Mouse (Mus musculus) left cerebral cortex, adult 11 months (tissue): Measurements from ENCODE around the gene Thsd1.

Experiments used
- DNase-seq: peaks from one replicate; pipeline ENCODE4 v3.0.0; 2022; ENCODE audit warnings: low spot score

The Thsd1 gene

GRCm38 (mm10) chr8:22227061-22227877, at the start of gene Thsd1:
TSS of gene Thsd1 (plus strand) at chr8:22227313.
- DNase-seq: no peak

- no peak for DNase-seq
Measured at GRCm38 (mm10) chr8:22184884-22185283, 42.2 kb upstream of the Thsd1 start.

GRCm38 (mm10) chr8:22185431-22186397, 41.4 kb upstream of the Thsd1 start, which contains the start of gene Ckap2:
TSS of gene Ckap2 (minus strand) at chr8:22185819.
- DNase-seq: peak; percentile 69

GRCm38 (mm10) chr8:22192660-22193431, 34.3 kb upstream of the Thsd1 start, which contains the start of gene Vps36:
TSS of gene Vps36 (plus strand) at chr8:22192809.
- peak; percentile 77 for DNase-seq

GRCm38 (mm10) chr8:22193432-22194010, 33.6 kb upstream of the Thsd1 start:
- DNase-seq: no peak

- no peak for DNase-seq
Measured at GRCm38 (mm10) chr8:22197914-22198313, 29.2 kb upstream of the Thsd1 start.

GRCm38 (mm10) chr8:22199481-22199880, 27.6 kb upstream of the Thsd1 start:
- no peak for DNase-seq

- no peak for DNase-seq
Measured at GRCm38 (mm10) chr8:22207535-22207934, 19.6 kb upstream of the Thsd1 start.

- DNase-seq: no peak
Measured at GRCm38 (mm10) chr8:22209012-22209411, 18.1 kb upstream of the Thsd1 start.

- no peak for DNase-seq
Measured at GRCm38 (mm10) chr8:22214826-22215225, 12.3 kb upstream of the Thsd1 start.

GRCm38 (mm10) chr8:22226361-22226760, 752 bp upstream of the Thsd1 start:
- no peak for DNase-seq

- DNase-seq: no peak
Measured at GRCm38 (mm10) chr8:22228621-22229020, 1.5 kb downstream of the Thsd1 start.

- DNase-seq: no peak
Measured at GRCm38 (mm10) chr8:22242986-22243385, 15.9 kb downstream of the Thsd1 start.

- no peak for DNase-seq
Measured at GRCm38 (mm10) chr8:22245663-22246062, 18.6 kb downstream of the Thsd1 start.

GRCm38 (mm10) chr8:22247956-22248355, 20.8 kb downstream of the Thsd1 start:
- peak; percentile 15 for DNase-seq

- no peak for DNase-seq
Measured at GRCm38 (mm10) chr8:22249080-22249479, 22.0 kb downstream of the Thsd1 start.

GRCm38 (mm10) chr8:22258946-22259450, 31.9 kb downstream of the Thsd1 start:
- DNase-seq: no peak

- no peak for DNase-seq
Measured at GRCm38 (mm10) chr8:22259531-22259930, 32.4 kb downstream of the Thsd1 start.

- DNase-seq: no peak
Measured at GRCm38 (mm10) chr8:22260091-22260722, 33.1 kb downstream of the Thsd1 start.

GRCm38 (mm10) chr8:22262267-22262666, 35.2 kb downstream of the Thsd1 start:
- no peak for DNase-seq

GRCm38 (mm10) chr8:22264292-22264691, 37.2 kb downstream of the Thsd1 start:
- no peak for DNase-seq
